Mouse (Mus musculus) ES-Bruce4 (cell line): ENCODE data around the gene Acp7. TPM values are rescaled to one million over a fixed set of nuclear protein-coding genes. Genes with fewer than 3 reads are reported as not detected.

Experiments used
- H3K27ac ChIP-seq: 2 replicates; pipeline ENCODE4 v1.5.1; 2012; ENCODE audit warnings: low read length, inconsistent platforms; ENCODE audit not compliant: insufficient read depth
- H3K27me3 ChIP-seq: 2 replicates; pipeline ENCODE4 v1.6.1; 2012; ENCODE audit warnings: mild to moderate bottlenecking, low read length, inconsistent platforms; ENCODE audit not compliant: control insufficient read depth, poor library complexity, insufficient read depth, severe bottlenecking
- H3K36me3 ChIP-seq: 2 replicates; pipeline ENCODE4 v1.6.1; 2012; ENCODE audit warnings: inconsistent platforms, mild to moderate bottlenecking, low read length, moderate library complexity; ENCODE audit not compliant: control insufficient read depth, poor library complexity, insufficient read depth, severe bottlenecking
- H3K4me1 ChIP-seq: one replicate; pipeline ENCODE4 v1.8.1; 2011; ENCODE audit warnings: low read length; ENCODE audit not compliant: control insufficient read depth, insufficient read depth
- H3K4me3 ChIP-seq: 2 replicates; pipeline ENCODE4 v1.5.1; 2011; ENCODE audit warnings: low read depth, mild to moderate bottlenecking, low read length
- H3K9ac ChIP-seq: 2 replicates; pipeline ENCODE4 v1.6.1; 2012; ENCODE audit warnings: low read depth, mild to moderate bottlenecking, inconsistent platforms; ENCODE audit not compliant: poor library complexity, severe bottlenecking
- H3K9me3 ChIP-seq: replicated peaks from 2 replicates; pipeline ENCODE4 v1.6.1; 2012; ENCODE audit warnings: mild to moderate bottlenecking, low read length, inconsistent platforms; ENCODE audit not compliant: control insufficient read depth, poor library complexity, insufficient read depth, severe bottlenecking
- CTCF ChIP-seq: IDR thresholded peaks from one replicate; pipeline ENCODE4 v1.8.1; 2011; ENCODE audit warnings: low read depth, low read length
- EP300 ChIP-seq: IDR thresholded peaks from 2 replicates; pipeline ENCODE4 v1.6.1; 2011; ENCODE audit warnings: low read depth, low read length; ENCODE audit not compliant: insufficient read depth
- POLR2A ChIP-seq: IDR thresholded peaks from one replicate; pipeline ENCODE4 v1.8.1; 2011; ENCODE audit warnings: low read length; ENCODE audit not compliant: insufficient read depth
- polyA plus RNA-seq: library from polyadenylated mRNA; stranded (reverse); fragments of >200 nt; gene quantifications from 2 replicates; pipeline ENCODE4 v1.2.4, GENCODE M21; 2011; ENCODE audit warnings: low read depth; ENCODE audit not compliant: missing spikeins, insufficient read depth, insufficient read length

Gene Acp7
- polyA plus RNA-seq, 1 experiment: 1.8 TPM

DNA sequence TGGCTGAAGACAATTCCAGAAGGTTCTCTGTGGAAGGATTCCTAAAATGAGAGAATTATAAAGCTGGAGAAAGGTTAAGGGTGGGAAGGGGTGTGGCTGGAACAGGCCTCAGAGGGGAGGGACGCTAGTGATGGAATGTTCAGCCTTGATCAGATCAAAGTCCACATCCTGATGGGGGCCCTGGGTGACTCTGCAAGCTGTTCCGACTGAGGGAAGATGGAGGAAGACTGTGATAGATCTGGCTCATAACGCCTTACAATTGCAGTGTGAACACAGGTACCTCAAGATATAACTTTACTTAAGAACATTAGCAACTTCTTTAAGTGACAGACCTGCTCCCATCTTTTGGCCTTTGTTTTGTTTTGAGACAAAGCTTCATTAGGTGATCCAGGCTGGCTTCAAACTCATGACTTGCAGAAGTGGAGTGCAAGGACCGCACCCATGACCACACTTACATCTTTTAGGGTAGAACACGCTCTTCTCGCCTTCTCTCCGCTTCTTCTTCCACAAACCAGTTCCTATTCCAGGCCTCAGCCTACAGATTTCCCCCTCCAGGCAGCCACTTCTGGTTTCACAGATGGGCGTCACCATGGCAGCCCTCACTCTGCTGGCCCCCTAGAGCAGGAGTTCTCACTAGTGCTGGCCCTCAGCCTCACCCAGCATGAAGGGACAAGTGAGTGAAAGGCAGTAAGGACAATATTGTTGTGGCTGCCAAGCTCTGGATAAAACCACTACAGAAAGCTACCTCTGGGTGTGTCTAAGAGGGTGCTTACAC, 47.4 kb downstream of the Acp7 start:
- no peak for TF ChIP-seq POLR2A
- no peak for TF ChIP-seq CTCF
- TF ChIP-seq EP300: no peak
- Histone ChIP-seq H3K27me3 (no peaks in the 10 kb centered on the region), H3K9ac (no peak overlapping the region), H3K4me1 (peaks cover 28% of the 10 kb centered on the region), H3K36me3 (no peaks in the 10 kb centered on the region), H3K4me3 (no peak overlapping the region), H3K27ac (no peak overlapping the region), H3K9me3 (no peaks in the 10 kb centered on the region)

DNA sequence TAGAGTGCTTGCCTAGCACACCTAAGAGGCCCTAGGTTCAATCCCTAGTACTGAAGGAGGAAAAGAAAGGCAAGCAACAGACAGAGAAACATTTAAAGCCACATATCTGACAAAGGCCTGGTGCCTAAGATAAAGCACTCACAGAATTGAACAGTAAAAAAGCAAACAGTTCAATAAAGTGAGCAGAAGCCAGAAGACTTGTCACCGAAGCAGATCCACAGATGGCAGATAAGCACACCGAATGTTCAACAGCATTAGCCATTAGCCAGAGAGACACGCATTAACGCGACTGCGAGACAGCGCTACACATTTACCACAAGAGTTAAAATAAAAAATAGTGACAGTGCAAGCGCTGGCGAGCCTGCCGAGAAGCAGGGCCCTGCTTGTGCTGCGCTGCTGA, 48.3 kb downstream of the Acp7 start:
- Histone ChIP-seq H3K9me3 (no peaks in the 10 kb centered on the region), H3K27ac (no peak overlapping the region), H3K27me3 (no peaks in the 10 kb centered on the region), H3K4me1 (peaks cover 27% of the 10 kb centered on the region), H3K36me3 (no peaks in the 10 kb centered on the region), H3K4me3 (no peak overlapping the region), H3K9ac (no peak overlapping the region)
- TF ChIP-seq EP300: no peak

GRCm38 (mm10) chr7:28581721-28582120, 49.4 kb downstream of the Acp7 start:
- Histone ChIP-seq H3K4me1 (peaks cover 25% of the 10 kb centered on the region), H3K9me3 (no peaks in the 10 kb centered on the region), H3K4me3 (no peak overlapping the region), H3K9ac (no peak overlapping the region), H3K36me3 (no peaks in the 10 kb centered on the region), H3K27ac (no peak overlapping the region), H3K27me3 (no peaks in the 10 kb centered on the region)
- TF ChIP-seq CTCF (no peak), POLR2A (no peak), EP300 (no peak)

DNA sequence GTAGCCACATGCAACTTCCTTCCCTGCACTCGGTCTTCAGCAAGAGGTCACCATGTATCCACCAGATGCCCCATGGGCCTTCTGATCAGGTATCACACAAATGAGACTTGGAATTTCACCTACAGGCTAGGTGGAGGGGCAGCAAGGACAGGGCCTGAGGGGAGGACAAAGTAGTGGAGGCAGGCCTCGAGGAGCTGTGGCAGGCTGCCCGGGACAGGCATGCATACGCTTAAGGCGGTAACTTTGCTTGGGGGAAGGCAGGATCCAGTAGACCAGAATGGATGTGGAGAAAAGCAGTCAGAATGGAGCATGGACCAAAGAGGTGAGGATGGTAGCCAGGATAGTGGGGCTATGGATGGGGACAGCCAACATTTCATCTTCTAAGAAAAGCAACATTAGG, 51.3 kb downstream of the Acp7 start:
- Histone ChIP-seq H3K9me3 (no peaks in the 10 kb centered on the region), H3K9ac (no peak overlapping the region), H3K27ac (no peak overlapping the region), H3K4me3 (no peak overlapping the region), H3K36me3 (no peaks in the 10 kb centered on the region), H3K27me3 (no peaks in the 10 kb centered on the region), H3K4me1 (peaks cover 25% of the 10 kb centered on the region)
- peak; percentile 62; the same call in 1 of the 2 replicates for TF ChIP-seq EP300
- no peak for TF ChIP-seq POLR2A

- peak overlapping the region; percentile 55 for H3K27ac ChIP-seq
- no peaks in the 10 kb centered on the region for H3K36me3 ChIP-seq
- H3K9me3 ChIP-seq: no peaks in the 10 kb centered on the region
- TF ChIP-seq POLR2A: no peak
- no peak for TF ChIP-seq CTCF
- TF ChIP-seq EP300: peak; percentile 91
- H3K27me3 ChIP-seq: no peaks in the 10 kb centered on the region
- no peak overlapping the region for H3K9ac ChIP-seq
- peaks cover 21% of the 10 kb centered on the region for H3K4me1 ChIP-seq
- H3K4me3 ChIP-seq: no peak overlapping the region
These were observed 52.5 kb downstream of the Acp7 start for GRCm38 (mm10) chr7:28578543-28579053.

GRCm38 (mm10) chr7:28577826-28578542, 53.1 kb downstream of the Acp7 start:
- H3K27ac ChIP-seq: peak overlapping the region; percentile 55
- TF ChIP-seq POLR2A: no peak
- peak; percentile 97 for TF ChIP-seq EP300
- H3K4me3 ChIP-seq: no peak overlapping the region

More at GRCm38 (mm10) chr7:28577826-28578542, 53.1 kb downstream of the Acp7 start:
- H3K9ac ChIP-seq: no peak overlapping the region
- H3K4me1 ChIP-seq: peaks cover 21% of the 10 kb centered on the region
- H3K27me3 ChIP-seq: no peaks in the 10 kb centered on the region
- no peaks in the 10 kb centered on the region for H3K9me3 ChIP-seq
- H3K36me3 ChIP-seq: no peaks in the 10 kb centered on the region
